8 mouse cellular contexts compared by ENCODE assay signal in the genomic region with DNA sequence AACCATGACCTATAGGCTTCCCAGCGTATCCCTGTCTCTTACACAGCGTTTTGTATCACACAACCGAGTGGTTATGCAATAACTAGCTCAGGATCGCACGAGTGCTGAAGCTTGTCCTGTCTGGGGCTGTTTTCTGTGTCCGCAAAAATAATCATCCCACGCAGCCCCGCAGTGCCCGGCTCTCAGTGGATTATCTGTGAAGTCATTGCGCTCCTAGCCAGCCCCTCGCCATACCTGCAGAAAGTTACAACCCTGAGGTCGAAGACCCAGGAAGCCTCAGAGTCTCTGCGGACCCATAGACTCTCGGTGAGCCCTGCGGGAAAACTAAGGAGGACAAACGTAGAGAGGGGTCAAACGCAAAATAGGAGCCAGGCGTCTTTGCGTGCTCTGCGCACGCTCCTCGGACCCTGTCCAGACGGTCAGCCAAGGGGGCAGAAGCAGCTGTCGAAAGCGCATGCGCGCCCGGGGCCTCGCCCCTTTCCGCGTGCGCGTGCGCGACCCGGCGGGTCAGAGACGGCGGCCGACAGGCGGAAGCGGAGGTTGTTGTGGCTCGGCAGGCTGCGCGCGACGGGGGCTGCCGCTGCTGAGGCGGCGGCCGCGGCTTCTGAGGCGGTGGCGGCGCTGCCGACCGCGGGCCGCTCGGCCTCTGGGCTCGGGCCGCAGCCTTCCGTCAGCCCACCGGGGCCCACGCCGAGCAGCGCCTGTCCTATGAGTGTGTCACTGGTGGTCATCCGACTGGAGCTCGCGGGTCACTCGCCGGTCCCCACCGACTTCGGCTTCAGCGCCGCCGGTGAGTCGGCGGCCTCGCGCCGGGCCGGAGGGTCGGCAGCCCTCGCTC. TPM values are rescaled to one million over a fixed set of nuclear protein-coding genes. Genes with fewer than 3 reads are reported as not detected.
DNase-seq lines count a peak whose midpoint lies in the region; ATAC-seq and TF ChIP-seq lines count a peak whose summit lies in the region.

Acad10 (minus strand) TSS at position 456 of the 838 bp plus-strand sequence.
Brap (plus strand) TSS at position 505 of the 838 bp plus-strand sequence.

- TF ChIP-seq CTCF in gastrocnemius, adult 2 months (IDR thresholded peaks at IDR 0.05): no peak
- no peak for TF ChIP-seq CTCF in hindbrain, postnatal 0 days (IDR thresholded peaks at IDR 0.05; ENCODE audit: low read depth)
- TF ChIP-seq CTCF in left cerebral cortex, adult 2 months (IDR thresholded peaks at IDR 0.05): no peak

- WGBS in hindbrain, postnatal 0 days: 1% methylated on average over 73 of the region's 85 CpGs

- intact Hi-C loops in gastrocnemius, adult 2 months (cut with DNase I): loop anchor here (1.0 kb wide), 1 partner anchor 51 kb away; the partner anchor contains the start of gene Atxn2
- intact Hi-C loops in left cerebral cortex, adult 2 months (cut with DNase I): loop anchor here (1.0 to 5.0 kb wide), 3 partner anchors 41 to 122 kb away; partner anchors contain the start of gene Atxn2

- DNase-seq in WW6 (ENCODE audit: low read depth, low spot score): peak; percentile 70
- DNase-seq in cerebellum, postnatal 4 days (ENCODE audit: low spot score in 2 of 2): peak; percentile 86 to 95
- DNase-seq in gastrocnemius, adult 2 months: peak; percentile 97
- peak; percentile 97 for DNase-seq in hindbrain, postnatal 0 days (ENCODE audit: low spot score)
- peak; percentile 95 to 97 for DNase-seq in left cerebral cortex, adult 2 months (ENCODE audit: extremely low spot score in 1 of 2, low spot score in 2 of 2)
- peak; percentile 92 to 94 for DNase-seq in right cerebral cortex, adult 2 months (ENCODE audit: low spot score in 2 of 2)
- peak; percentile 93 for DNase-seq in urinary bladder, postnatal 14 days (ENCODE audit: low spot score)

- peak within 1 kb of the TSS; percentile 77 for H3K9ac ChIP-seq in hindbrain, postnatal 0 days (replicated peaks; ENCODE audit: low read length)

- peaks cover 16% of the 10 kb centered on the region; the same call in 1 of the 2 replicates for H3K36me3 ChIP-seq in hindbrain, postnatal 0 days (ENCODE audit: insufficient read depth, low read length)

- peak within 1 kb of the TSS; percentile 83 for H3K4me2 ChIP-seq in hindbrain, postnatal 0 days (ENCODE audit: low read depth, low read length)

- H3K27ac ChIP-seq in gastrocnemius, adult 2 months: peak within 1 kb of the TSS; percentile 96
- H3K27ac ChIP-seq in hindbrain, postnatal 0 days: peak within 1 kb of the TSS; percentile 70
- H3K27ac ChIP-seq in left cerebral cortex, adult 2 months: peak within 1 kb of the TSS; percentile 95

- H3K4me3 ChIP-seq in gastrocnemius, adult 2 months: peak within 1 kb of the TSS; percentile 98
- peak within 1 kb of the TSS; percentile 73 for H3K4me3 ChIP-seq in hindbrain, postnatal 0 days (ENCODE audit: low read length)
- peak within 1 kb of the TSS; percentile 91 for H3K4me3 ChIP-seq in left cerebral cortex, adult 2 months

- peaks cover 10% of the 10 kb centered on the region for H3K4me1 ChIP-seq in hindbrain, postnatal 0 days (ENCODE audit: insufficient read depth, low read length)

- peak; percentile 89 for ATAC-seq in hindbrain, postnatal 0 days
- ATAC-seq in megakaryocyte, adult 5-6 weeks (ENCODE audit: poor library complexity, severe bottlenecking): peak; percentile 90

- no peaks in the 10 kb centered on the region for H3K9me3 ChIP-seq in hindbrain, postnatal 0 days (ENCODE audit: low read length)

- H3K27me3 ChIP-seq in hindbrain, postnatal 0 days (ENCODE audit: insufficient read depth, low read length): no peaks in the 10 kb centered on the region

RNA-seq across cellular contexts. Expression of gene Acad10, which starts in this region (rescaled TPM):
- 10 to 100 TPM in 1 of 2 experiments, 1 to 10 TPM in 1; 9.1 to 14.9 TPM for total RNA-seq in gastrocnemius, adult 2 months (2021)
- 0.72 and 5.1 TPM in 2 replicates for total RNA-seq in hindbrain, postnatal 0 days (2014; rRNA removed)
- 1.2 and 1.4 TPM in 2 replicates for polyA plus RNA-seq in hindbrain, postnatal 0 days (2015; fragmentation: Nextera tagmentation; extraction: Ambion mirVana)
- total RNA-seq in left cerebral cortex, adult 2 months (2021): 1 to 10 TPM; 5.0 to 5.3 TPM
- 0.46 and 0.60 TPM in 2 replicates for total RNA-seq in megakaryocyte, adult 5-6 weeks (2015)
- total RNA-seq in megakaryocyte, adult 5-6 weeks (2017): 0.69 and 1.4 TPM in 2 replicates

RNA-seq across cellular contexts. Expression of gene Brap, which starts in this region (rescaled TPM):
- total RNA-seq in gastrocnemius, adult 2 months (2021): 10 to 100 TPM; 31.5 to 35.5 TPM
- total RNA-seq in hindbrain, postnatal 0 days (2014; rRNA removed): 41.2 and 41.7 TPM in 2 replicates
- 43.5 and 44.0 TPM in 2 replicates for polyA plus RNA-seq in hindbrain, postnatal 0 days (2015; fragmentation: Nextera tagmentation; extraction: Ambion mirVana)
- 10 to 100 TPM; 67.3 to 68.0 TPM for total RNA-seq in left cerebral cortex, adult 2 months (2021)
- total RNA-seq in megakaryocyte, adult 5-6 weeks (2015): 22.7 and 25.6 TPM in 2 replicates
- total RNA-seq in megakaryocyte, adult 5-6 weeks (2017): 53.5 and 71.5 TPM in 2 replicates

Comparison
In these comparisons a context has a peak if more than half of its experiments do, and no peak if none do; other contexts are left out.
1. Peak in every context shown above with its lines: DNase-seq, ATAC-seq, H3K4me3 ChIP-seq and H3K27ac ChIP-seq.